Mouse (Mus musculus): Measurements from ENCODE around the gene Epha1.
A peak's percentile ranks its signal among the peaks of the same experiment; 100 is the strongest.

The Epha1 gene

DNA sequence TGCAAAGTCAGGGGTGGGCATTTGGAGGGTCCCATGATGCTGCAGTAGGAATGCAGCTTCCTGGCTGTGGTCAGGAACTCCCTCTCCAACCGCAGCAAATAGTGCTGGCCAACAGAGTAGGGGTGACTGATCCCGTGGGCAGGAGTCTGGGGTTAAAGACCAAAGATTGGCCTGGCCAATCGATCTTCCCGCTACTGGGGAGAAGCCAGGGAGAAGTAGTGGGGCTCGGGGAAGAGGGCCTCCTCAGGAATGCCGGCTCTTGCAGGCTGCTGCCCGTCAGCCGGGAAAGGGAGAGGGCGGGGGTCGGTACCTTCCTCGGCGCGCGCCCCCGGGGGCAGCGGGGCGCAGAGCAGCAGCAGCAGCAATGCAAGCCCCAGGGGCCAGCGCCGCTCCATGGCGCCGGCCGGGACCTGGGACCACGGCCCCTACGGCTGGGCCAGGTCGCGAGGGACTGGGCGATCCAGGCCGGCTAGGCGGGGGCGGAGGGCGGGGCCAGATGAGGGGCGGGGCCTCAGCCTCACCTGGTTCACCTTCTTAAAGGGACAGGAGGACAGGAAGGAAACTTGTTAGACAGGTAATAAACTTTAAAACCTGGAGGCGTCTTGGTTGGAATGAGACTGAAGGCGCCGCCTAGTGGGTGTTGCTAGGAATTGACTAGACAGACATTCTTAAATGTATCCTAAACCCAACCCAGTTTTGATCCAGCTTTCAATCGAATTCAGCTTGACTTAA is at the start of gene Epha1:
Epha1 (minus strand) TSS at position 453 of the 732 bp plus-strand sequence.
- peak; percentile 82 for DNase-seq

DNA sequence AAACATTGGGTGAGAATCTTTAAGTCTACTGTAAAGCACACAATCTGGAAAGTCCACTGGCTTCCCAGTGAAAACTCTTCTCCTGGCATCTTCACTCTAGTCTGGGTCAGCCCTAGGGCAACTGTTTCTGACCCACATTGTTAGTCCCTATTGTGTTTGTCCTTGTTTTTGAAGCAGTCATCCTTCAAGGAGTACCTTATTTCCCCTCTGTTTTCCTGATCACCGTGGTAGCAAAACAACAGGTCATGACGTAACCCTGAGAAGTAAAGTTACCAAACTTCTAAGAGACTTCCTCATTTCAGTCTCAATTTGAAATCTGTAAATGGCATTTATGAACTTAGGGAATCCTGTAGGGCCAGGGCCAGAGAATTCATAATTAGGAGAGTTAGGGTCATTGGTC is 48.4 kb upstream of the Epha1 start:
- DNase-seq = no peak

- DNase-seq = no peak
Observed at GRCm38 (mm10) chr6:42419443-42419842, 46.4 kb upstream of the Epha1 start.

- DNase-seq = no peak
Observed at GRCm38 (mm10) chr6:42405134-42405533, 32.1 kb upstream of the Epha1 start, which contains the start of gene Tas2r135. Gene Tas2r135 (plus strand): TSS chr6:42405434.

GRCm38 (mm10) chr6:42399938-42400337 is 26.9 kb upstream of the Epha1 start, which contains the start of gene Tas2r143:
Gene Tas2r143 (plus strand): TSS chr6:42400238.
- no peak for DNase-seq

GRCm38 (mm10) chr6:42398998-42399397 is 25.9 kb upstream of the Epha1 start:
- no peak for DNase-seq

- DNase-seq = no peak
Observed at GRCm38 (mm10) chr6:42398285-42398684, 25.2 kb upstream of the Epha1 start.

GRCm38 (mm10) chr6:42397041-42397657 is 24.1 kb upstream of the Epha1 start:
- no peak for DNase-seq

DNA sequence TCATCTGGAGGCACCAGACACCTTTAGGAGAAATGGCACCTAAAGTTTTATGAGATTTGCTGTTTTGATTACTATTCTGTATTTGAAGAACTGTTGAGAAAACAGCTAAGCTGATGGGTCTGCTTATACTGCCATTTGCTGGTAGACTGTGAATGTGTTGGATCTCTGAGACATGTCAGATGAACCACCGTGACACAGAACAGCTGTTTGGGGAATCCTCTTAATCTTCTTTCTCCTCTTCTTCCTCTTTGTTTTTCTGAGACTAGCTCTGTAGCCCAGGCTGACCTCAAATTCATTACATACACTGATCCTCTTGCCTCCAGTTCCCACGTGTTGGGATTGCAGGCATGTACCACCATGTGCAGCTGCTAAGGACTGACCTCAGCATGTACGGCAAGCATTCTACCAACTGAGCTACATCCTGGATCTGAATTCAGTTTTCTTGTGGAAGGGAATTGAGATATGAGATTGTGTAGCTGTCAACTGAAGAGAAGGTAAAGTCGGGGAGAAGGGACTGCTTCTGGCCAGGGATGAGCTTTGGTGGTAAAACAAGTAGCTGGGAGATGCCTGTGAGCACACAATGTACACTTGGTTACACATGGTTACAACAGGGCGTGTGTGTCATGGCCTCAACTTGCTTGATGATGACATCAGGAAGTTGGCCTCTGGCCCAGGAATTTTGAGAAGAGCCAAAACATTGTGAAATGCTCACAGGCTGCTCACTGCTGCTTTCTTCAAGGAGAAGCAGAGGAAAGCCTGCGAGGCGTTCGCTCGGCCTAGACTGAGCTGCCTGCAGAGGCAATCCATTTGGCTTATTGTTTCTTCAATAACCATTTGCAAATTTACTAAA is 23.1 kb upstream of the Epha1 start:
- DNase-seq = peak; percentile 96

DNA sequence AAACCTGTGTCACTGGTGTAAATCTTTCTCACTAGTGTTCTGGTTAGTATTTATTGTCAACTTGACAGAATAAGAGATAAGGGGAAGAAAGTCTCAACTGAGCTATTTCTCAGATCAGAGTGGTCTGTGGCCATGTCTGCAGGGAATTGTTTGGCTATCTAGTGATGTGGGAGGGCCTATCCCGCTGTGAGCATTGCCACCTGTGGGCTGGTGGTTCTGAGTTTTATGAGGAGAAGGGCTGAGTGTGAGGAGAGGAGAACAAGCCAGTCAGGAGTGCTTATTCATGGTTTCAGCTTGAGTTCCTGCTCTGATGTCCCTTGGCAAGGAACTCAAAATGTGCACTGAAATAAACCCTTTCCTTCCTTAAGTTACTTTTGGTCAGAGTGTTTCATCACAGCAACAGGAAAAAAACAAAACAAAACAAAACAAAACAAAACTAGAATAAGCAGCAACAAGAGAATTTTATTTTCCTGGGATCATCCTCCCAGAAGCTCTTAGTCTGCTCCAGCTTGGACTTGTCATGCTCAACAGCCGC is 18.8 kb upstream of the Epha1 start:
- peak; percentile 53 for DNase-seq

DNA sequence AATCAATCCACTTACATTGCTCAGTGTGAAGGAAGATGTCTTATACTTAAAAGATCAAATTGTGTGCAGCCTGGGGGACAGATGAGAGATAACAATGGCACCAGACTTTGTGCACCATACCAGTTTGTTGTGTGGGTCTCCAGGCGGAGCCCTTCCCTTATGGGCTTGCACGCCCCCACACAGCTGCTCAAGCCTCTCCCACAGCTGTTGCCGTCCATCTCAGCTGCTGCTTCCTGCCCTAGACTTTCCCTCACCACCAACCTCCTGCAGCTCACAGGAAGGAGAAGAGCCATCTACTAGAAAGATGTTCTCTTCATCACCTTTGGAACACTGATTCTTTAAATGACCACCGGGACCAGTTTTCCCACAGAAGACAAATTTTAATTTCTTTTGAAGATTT is 12.6 kb upstream of the Epha1 start:
- no peak for DNase-seq

GRCm38 (mm10) chr6:42383360-42383759 is 10.3 kb upstream of the Epha1 start:
- DNase-seq = no peak

GRCm38 (mm10) chr6:42381916-42382381 is 8.9 kb upstream of the Epha1 start:
- DNase-seq = no peak

- DNase-seq = no peak
Observed at GRCm38 (mm10) chr6:42381221-42381620, 8.2 kb upstream of the Epha1 start.

DNA sequence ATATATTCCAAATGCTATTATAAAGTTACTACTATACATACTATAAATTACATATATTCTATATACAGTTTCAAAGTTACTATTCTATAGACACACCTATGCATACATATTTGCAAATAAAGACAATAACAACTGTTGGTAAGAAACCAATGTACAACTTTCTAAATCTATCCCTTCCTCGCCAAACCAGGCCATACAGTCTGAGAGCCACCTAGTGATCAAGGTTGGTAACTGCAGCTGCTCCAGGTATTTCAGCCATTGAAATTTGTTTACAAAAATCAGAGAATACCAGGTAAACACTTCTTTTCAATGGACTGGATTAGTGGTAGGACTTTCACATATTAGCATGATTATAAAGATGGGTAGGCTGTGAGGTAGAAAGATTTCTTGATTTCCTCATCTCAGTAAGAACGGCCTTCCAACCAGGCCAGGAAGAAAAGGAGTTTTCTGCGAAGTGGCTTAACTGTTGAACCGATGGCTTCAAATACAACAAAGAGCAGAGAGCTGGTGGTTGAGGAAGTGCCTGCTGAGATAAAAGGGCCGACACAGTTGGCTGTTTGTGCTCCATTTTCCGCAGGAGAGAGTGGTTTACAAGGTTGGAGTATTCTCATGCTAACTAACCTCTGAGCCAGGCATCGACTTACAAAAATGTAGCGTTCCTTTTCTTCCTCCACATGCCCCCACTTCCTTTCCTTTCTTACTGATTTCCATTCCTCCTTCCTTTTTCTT is 7.5 kb upstream of the Epha1 start:
- no peak for DNase-seq

DNA sequence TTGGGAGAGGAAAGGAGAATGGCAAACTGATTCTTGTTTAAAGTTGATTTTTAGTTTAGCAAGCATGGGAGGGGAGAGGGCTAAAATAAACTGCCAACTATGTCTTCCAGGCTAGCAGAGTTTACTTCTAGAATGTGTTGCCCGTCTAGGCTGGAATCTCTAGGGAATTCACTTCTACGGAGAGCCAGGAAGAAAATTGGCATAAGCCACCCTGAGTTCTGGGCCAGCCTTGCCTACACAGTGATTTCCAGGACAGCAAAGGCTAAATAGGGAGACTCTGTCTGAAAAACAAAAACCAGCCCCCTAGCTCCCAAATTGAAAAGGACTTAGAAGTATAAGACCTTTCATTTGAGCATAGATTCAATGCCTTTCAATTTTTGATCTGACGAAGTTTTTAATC is 6.5 kb upstream of the Epha1 start:
- no peak for DNase-seq

DNA sequence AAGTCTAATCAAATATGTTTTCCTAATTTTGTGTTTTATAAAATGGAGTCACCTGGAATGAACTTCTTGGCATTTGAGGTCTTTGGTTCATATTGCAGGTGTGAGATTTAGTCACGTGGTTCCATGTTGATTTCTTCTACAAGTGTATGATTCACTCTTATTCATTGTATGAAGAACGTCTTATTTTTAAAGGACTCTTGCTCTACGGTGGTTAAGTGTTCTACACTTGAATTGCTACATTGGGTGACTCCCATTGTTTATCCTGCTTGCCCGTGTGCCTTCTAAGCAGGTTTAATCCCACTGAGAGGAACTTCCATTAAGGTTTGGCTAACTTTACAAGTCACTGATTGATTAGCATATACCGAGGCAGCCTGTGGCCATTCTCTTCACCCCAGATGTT is 4.2 kb upstream of the Epha1 start:
- DNase-seq = no peak

DNA sequence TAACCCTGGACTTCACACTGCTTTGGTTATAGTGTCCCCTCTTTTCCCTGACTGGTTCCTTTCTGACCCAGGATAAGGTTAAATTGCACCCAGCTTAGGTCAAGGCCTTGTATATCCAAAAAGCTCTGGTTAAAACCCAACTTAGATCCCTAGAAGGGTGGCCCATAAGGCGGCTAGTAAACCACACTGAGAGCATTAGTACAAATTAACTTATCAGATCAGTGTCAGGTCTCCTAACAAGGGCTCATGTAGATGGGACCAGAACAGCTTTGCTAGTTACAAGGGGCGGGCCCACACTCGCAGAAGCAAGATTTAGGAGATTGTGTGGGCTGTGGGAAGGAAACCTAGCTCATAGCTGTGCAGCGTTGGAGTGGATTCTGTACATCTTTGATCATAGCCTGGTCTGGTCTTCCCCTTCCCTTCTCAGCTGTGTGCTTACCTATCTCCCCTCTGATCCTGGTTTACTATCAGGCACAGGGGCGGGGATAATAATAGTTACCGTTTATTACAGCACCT is 3.5 kb upstream of the Epha1 start:
- no peak for DNase-seq

GRCm38 (mm10) chr6:42376016-42376415 is 2.9 kb upstream of the Epha1 start:
- DNase-seq = no peak

DNA sequence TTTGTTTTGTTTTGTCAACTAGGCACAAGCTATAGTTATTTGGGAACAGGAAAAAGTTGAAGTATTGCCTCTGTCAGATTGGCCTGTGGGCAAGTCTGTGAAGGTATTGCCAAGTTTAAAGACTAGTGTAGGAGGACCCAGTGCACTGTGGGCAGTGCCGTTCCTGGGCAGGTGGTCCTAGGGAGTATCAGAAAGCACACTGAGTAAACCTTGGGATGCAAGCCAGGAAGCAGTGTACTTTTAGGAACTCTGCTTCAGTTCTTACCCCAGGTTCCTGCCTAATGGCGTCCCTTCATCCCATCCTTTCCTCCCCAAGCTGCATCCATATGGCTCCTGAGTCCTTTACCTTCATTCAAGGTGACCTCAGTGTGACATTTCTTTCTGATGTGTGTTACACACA is 2.1 kb upstream of the Epha1 start:
- no peak for DNase-seq

DNA sequence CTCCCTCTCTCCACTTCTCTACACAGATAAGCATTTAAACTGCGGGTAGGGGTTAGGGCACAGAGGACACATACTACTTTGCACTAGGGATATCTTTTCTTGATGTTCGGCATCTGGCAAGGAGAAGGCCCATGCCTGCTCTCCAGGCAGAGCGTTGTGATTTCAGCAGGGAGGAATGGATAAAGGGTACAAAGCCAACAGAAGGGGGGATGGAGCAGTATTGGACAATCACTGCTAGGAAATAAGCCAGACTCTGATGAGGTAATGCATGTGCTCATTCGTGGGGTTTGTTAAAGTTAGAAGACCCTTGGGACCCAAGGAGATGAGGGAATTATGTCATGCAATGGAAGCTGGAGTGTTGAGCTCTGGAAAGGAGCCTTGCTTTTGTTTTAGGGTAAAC is 1.6 kb upstream of the Epha1 start:
- DNase-seq = peak; percentile 61

Measured in lung, postnatal 10 days (tissue).